ENCODE assay signal across 8 mouse cellular contexts in genomic region chr2:131561344-131561870, GRCm38 (mm10). TPM values are rescaled to one million over a fixed set of nuclear protein-coding genes. Genes with fewer than 3 reads are reported as not detected.
DNase-seq lines count a peak whose midpoint lies in the region; ATAC-seq and TF ChIP-seq lines count a peak whose summit lies in the region.

No protein-coding gene starts in this region.

- TF ChIP-seq CTCF in gastrocnemius, adult 2 months (IDR thresholded peaks at IDR 0.05): no peak
- TF ChIP-seq CTCF in ES-Bruce4 (IDR thresholded peaks at IDR 0.05; ENCODE audit: low read depth, low read length): no peak

- WGBS in forebrain, embryonic 15.5 days: 3% methylated on average over 33 of the region's 33 CpGs
- 6% methylated on average over 33 of the region's 33 CpGs for WGBS in liver, embryonic 13.5 days (ENCODE audit: insufficient replicate concordance)

- H3K4me1 ChIP-seq in ES-Bruce4 (ENCODE audit: control insufficient read depth, insufficient read depth, low read length): no peaks in the 10 kb centered on the region
- H3K4me1 ChIP-seq in forebrain, embryonic 15.5 days: peaks cover 23% of the 10 kb centered on the region
- peaks cover 6% of the 10 kb centered on the region; the same call in 1 of the 2 replicates for H3K4me1 ChIP-seq in liver, embryonic 13.5 days (replicated peaks)

- H3K4me2 ChIP-seq in forebrain, embryonic 15.5 days (replicated peaks): peak overlapping the region; percentile 77
- H3K4me2 ChIP-seq in liver, embryonic 13.5 days: peak overlapping the region; percentile 49; the same call in 1 of the 2 replicates

- intact Hi-C loops in gastrocnemius, adult 2 months (cut with DNase I): loop anchor here (5.0 kb wide), 1 partner anchor 106 kb away; no protein-coding TSS in a partner anchor

- no peak for TF ChIP-seq POLR2A in ES-Bruce4 (IDR thresholded peaks at IDR 0.05; ENCODE audit: insufficient read depth, low read length)

- H3K27ac ChIP-seq in gastrocnemius, adult 2 months: peak overlapping the region; percentile 75
- no peak overlapping the region for H3K27ac ChIP-seq in ES-Bruce4 (ENCODE audit: insufficient read depth, low read length)
- no peak overlapping the region for H3K27ac ChIP-seq in forebrain, embryonic 15.5 days (replicated peaks)
- H3K27ac ChIP-seq in liver, embryonic 13.5 days: no peak overlapping the region

- H3K4me3 ChIP-seq in gastrocnemius, adult 2 months: peak overlapping the region; percentile 72
- peak overlapping the region; percentile 75 for H3K4me3 ChIP-seq in ES-Bruce4 (ENCODE audit: low read depth, low read length)
- H3K4me3 ChIP-seq in forebrain, embryonic 15.5 days: peak overlapping the region; percentile 42
- H3K4me3 ChIP-seq in liver, embryonic 13.5 days (replicated peaks): peak overlapping the region; percentile 45

- peaks cover 23% of the 10 kb centered on the region for H3K27me3 ChIP-seq in ES-Bruce4 (ENCODE audit: control insufficient read depth, insufficient read depth, low read length, poor library complexity, severe bottlenecking)
- H3K27me3 ChIP-seq in forebrain, embryonic 15.5 days: peaks cover 63% of the 10 kb centered on the region
- H3K27me3 ChIP-seq in liver, embryonic 13.5 days: peaks cover 94% of the 10 kb centered on the region

- H3K9me3 ChIP-seq in ES-Bruce4 (replicated peaks; ENCODE audit: control insufficient read depth, insufficient read depth, low read length, poor library complexity, severe bottlenecking): no peaks in the 10 kb centered on the region
- H3K9me3 ChIP-seq in forebrain, embryonic 15.5 days: no peaks in the 10 kb centered on the region
- no peaks in the 10 kb centered on the region for H3K9me3 ChIP-seq in liver, embryonic 13.5 days (replicated peaks)

- ATAC-seq in forebrain, embryonic 15.5 days (replicated peaks): no peak; the same call in 1 of the 2 replicates
- ATAC-seq in liver, embryonic 13.5 days (ENCODE audit: low read depth): no peak
- ATAC-seq in CD4-positive, CD25-positive, alpha-beta regulatory T cell, adult 4 months: no peak

- no peak overlapping the region for H3K9ac ChIP-seq in ES-Bruce4 (ENCODE audit: low read depth, poor library complexity, severe bottlenecking)
- H3K9ac ChIP-seq in forebrain, embryonic 15.5 days (replicated peaks): 0 out of 2 replicates have a peak overlapping the region, but pooled peaks have one; percentile 15
- peak overlapping the region; percentile 17; the same call in 1 of the 2 replicates for H3K9ac ChIP-seq in liver, embryonic 13.5 days

- DNase-seq in gastrocnemius, adult 2 months: no peak
- no peak for DNase-seq in gastrocnemius, postnatal 10 days
- DNase-seq in liver, embryonic 13.5 days: no peak
- no peak for DNase-seq in thymus, postnatal 36 days
- no peak for DNase-seq in cerebellum, adult 18-20 months

- no peak for TF ChIP-seq EP300 in ES-Bruce4 (IDR thresholded peaks at IDR 0.05; ENCODE audit: insufficient read depth, low read depth, low read length)

- H3K36me3 ChIP-seq in ES-Bruce4 (ENCODE audit: control insufficient read depth, insufficient read depth, low read length, poor library complexity, severe bottlenecking): no peaks in the 10 kb centered on the region
- no peaks in the 10 kb centered on the region for H3K36me3 ChIP-seq in forebrain, embryonic 15.5 days
- H3K36me3 ChIP-seq in liver, embryonic 13.5 days: no peaks in the 10 kb centered on the region

RNA-seq across cellular contexts. Expression of gene Adra1d, which starts 0.7 kb away (rescaled TPM):
- under 1 TPM; 0.54 to 0.73 TPM for total RNA-seq in gastrocnemius, adult 2 months (2021)
- total RNA-seq in gastrocnemius, postnatal 10 days (2021): 1 to 10 TPM; 1.8 to 2.1 TPM
- polyA plus RNA-seq in ES-Bruce4 (2011; ENCODE audit: insufficient read depth, insufficient read length, low read depth, missing spikeins): not detected in 2 replicates
- 0.09 and 0.11 TPM in 2 replicates for polyA plus RNA-seq in forebrain, embryonic 15.5 days (2015; fragmentation: Nextera tagmentation; extraction: Ambion mirVana)
- 0.40 and 0.53 TPM in 2 replicates for polyA plus RNA-seq in liver, embryonic 13.5 days (2015; fragmentation: Nextera tagmentation; extraction: Ambion mirVana)
- not detected for polyA plus RNA-seq in CD4-positive, CD25-positive, alpha-beta regulatory T cell, adult 4 months (2017; shearing (Covaris generic))
